Mouse (Mus musculus) hindbrain, embryonic 11.5 days (tissue): ENCODE results near the gene Mst1r. TPM values are rescaled to one million over a fixed set of nuclear protein-coding genes. Genes with fewer than 3 reads are reported as not detected.
A peak's percentile ranks its signal among the peaks of the same experiment; 100 is the strongest.

ENCODE experiments used
- ATAC-seq: fragments of 200-750 bp; cut with Nextera tagmentation; 2 replicates; pipeline ENCODE4 v1.8.0; 2017; ENCODE audit warnings: mild to moderate bottlenecking, moderate TSS enrichment, moderate library complexity; ENCODE audit not compliant: low FRiP score
- DNase-seq: peaks from one replicate; pipeline ENCODE4 v3.0.0-alpha.2; 2015; ENCODE audit warnings: low spot score
- H3K27ac ChIP-seq: fragments of 300-500 bp; sonication (generic); 2 replicates; pipeline ENCODE4 v1.5.1; 2014; ENCODE audit warnings: mild to moderate bottlenecking, low read depth, low read length
- H3K27me3 ChIP-seq: fragments of 300-500 bp; sonication (generic); 2 replicates; pipeline ENCODE4 v1.6.1; 2014; ENCODE audit warnings: mild to moderate bottlenecking, low read length, moderate library complexity, mixed read lengths; ENCODE audit not compliant: control insufficient read depth, insufficient read depth
- H3K36me3 ChIP-seq: fragments of 300-500 bp; sonication (generic); 2 replicates; pipeline ENCODE4 v1.6.1; 2014; ENCODE audit warnings: mild to moderate bottlenecking, low read length, moderate library complexity, mixed read lengths; ENCODE audit not compliant: control insufficient read depth, insufficient read depth
- H3K4me1 ChIP-seq: fragments of 300-500 bp; sonication (generic); replicated peaks from 2 replicates; pipeline ENCODE4 v1.6.1; 2014; ENCODE audit warnings: low read length, mixed read lengths; ENCODE audit not compliant: control insufficient read depth, insufficient read depth
- H3K4me2 ChIP-seq: fragments of 300-500 bp; sonication (generic); replicated peaks from 2 replicates; pipeline ENCODE4 v1.6.1; 2014; ENCODE audit warnings: mild to moderate bottlenecking, low read depth, low read length
- H3K4me3 ChIP-seq: fragments of 300-500 bp; sonication (generic); 2 replicates; pipeline ENCODE4 v1.5.1; 2014; ENCODE audit warnings: low read depth, low read length
- H3K9ac ChIP-seq: fragments of 300-500 bp; sonication (generic); 2 replicates; pipeline ENCODE4 v1.6.1; 2014; ENCODE audit warnings: low read depth, low read length
- H3K9me3 ChIP-seq: fragments of 300-500 bp; sonication (generic); 2 replicates; pipeline ENCODE4 v1.6.1; 2016; ENCODE audit warnings: low read length; ENCODE audit not compliant: control insufficient read depth
- WGBS: fragments of 180-500 bp; shearing (Covaris S2); extraction: QIAGEN DNeasy Blood & Tissue Kit; methylation state at CpG from one replicate; pipeline ENCODE4 v1.1.7; 2014; 5-methylcytosine and 5-hydroxymethylcytosine counted together
- polyA plus RNA-seq: library from polyadenylated mRNA; unstranded; fragments of >200 nt; fragmentation: Nextera tagmentation; extraction: Ambion mirVana; gene quantifications from 2 replicates; pipeline ENCODE4 v1.2.1, GENCODE M21; 2014

Mst1r gene
- polyA plus RNA-seq, 1 experiment from 2014 or later = 0.60 TPM

DNA sequence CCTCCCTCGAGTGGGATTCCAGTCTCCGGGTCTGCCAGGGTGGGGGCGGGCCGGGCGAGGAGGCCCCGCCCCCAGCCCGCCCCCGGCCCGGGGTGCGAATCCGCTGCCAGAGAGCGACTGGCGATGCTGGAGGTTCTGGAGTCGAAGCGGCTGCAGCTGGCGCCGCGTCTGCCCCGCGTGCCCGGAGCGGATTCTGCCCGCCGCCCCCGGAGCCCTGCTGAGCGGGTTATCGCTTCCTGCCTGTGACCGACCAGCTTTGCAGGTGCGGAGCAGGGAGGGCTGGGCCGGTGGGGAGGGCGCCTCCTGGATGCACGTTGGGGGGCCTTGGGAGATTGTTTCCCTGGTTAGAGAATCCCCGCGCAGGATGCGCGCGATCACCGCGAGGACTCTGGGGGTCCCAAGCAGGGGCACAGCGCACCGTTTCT, 29.1 kb downstream of the Mst1r start:
- H3K9me3 ChIP-seq = no peaks in the 10 kb centered on the region
- H3K27ac ChIP-seq = no peak overlapping the region
- H3K4me2 ChIP-seq = peak overlapping the region; percentile 69
- under 1% methylated on average over 38 of the region's 41 CpGs for WGBS
- H3K36me3 ChIP-seq = no peaks in the 10 kb centered on the region
- H3K9ac ChIP-seq = peak overlapping the region; percentile 52; the same call in 1 of the 2 replicates
- peaks cover 4% of the 10 kb centered on the region for H3K27me3 ChIP-seq
- H3K4me1 ChIP-seq = peaks cover 17% of the 10 kb centered on the region
- DNase-seq (peak; percentile 56), ATAC-seq (peak; percentile 52)
- H3K4me3 ChIP-seq = peak overlapping the region; percentile 41

DNA sequence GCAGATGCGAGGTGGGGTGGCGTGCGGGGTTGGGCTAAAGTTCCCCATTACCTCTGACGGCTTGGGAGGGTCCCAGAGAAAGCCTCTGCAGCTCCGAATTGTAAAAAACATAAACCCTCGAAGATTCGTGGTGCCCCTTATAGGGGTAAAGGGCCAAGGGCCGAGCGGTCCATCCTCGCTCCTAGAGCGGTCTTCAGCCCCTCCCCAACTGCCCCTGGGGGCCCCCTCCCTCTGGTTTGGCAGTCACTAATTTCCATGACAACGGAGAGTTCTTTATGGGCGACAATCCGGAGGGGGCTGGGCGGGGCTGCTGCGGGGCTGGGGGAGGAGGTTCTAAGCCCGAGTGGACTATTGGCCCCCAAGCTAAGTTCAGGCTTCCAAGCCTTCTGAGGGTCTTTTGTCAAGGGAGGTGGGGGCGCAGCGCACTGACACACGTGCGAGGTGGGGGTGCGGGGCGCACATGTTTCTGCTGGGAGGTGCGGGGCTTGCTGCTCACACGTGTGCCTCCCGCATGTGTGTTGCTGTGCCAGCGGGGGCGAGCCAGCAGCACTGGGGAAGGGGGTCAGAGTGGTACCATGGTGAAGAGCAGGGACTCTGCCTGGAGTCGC, 29.6 kb downstream of the Mst1r start:
- DNase-seq = peak; percentile 58
- peak; percentile 73 for ATAC-seq
- Histone ChIP-seq H3K36me3 (no peaks in the 10 kb centered on the region), H3K9ac (peak overlapping the region; percentile 52), H3K9me3 (no peaks in the 10 kb centered on the region), H3K27ac (no peak overlapping the region), H3K4me2 (peak overlapping the region; percentile 69), H3K4me1 (peaks cover 17% of the 10 kb centered on the region), H3K4me3 (peak overlapping the region; percentile 41), H3K27me3 (peaks cover 4% of the 10 kb centered on the region)
- 1% methylated on average over 29 of the region's 29 CpGs for WGBS

DNA sequence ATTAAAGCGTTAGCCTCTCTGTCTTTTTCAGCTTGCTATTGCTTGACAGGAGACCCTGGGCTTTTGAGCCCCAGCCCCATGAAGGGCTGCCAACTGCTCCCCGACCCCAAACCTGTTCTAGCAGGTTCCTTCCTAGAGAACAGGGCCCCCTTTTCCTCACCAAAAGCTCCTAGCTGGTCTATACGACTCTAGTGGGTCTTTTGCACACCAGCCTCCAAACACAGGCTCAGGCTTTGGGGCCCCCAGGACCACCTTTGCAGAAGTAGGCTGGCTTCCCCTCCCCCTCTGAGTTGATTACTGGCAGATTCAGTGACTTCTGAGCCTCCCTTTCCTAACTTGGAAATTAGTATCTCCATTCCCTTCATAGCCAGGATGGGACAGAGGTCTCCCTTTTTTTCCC, 30.2 kb downstream of the Mst1r start:
- H3K36me3 ChIP-seq = no peaks in the 10 kb centered on the region
- peak overlapping the region; percentile 41 for H3K4me3 ChIP-seq
- no peak overlapping the region for H3K27ac ChIP-seq
- no peak for DNase-seq
- H3K4me2 ChIP-seq = peak overlapping the region; percentile 69
- 15% methylated on average over 3 of the region's 3 CpGs for WGBS
- no peaks in the 10 kb centered on the region for H3K9me3 ChIP-seq
- no peak for ATAC-seq
- peaks cover 4% of the 10 kb centered on the region for H3K27me3 ChIP-seq
- H3K4me1 ChIP-seq = peaks cover 17% of the 10 kb centered on the region
- peak overlapping the region; percentile 52; the same call in 1 of the 2 replicates for H3K9ac ChIP-seq

GRCm38 (mm10) chr9:107947241-107948194, 40.8 kb downstream of the Mst1r start:
- Histone ChIP-seq H3K4me3 (no peak overlapping the region), H3K27me3 (no peaks in the 10 kb centered on the region), H3K27ac (no peak overlapping the region), H3K9me3 (no peaks in the 10 kb centered on the region), H3K9ac (no peak overlapping the region), H3K4me1 (peaks cover 6% of the 10 kb centered on the region; the same call in 1 of the 2 replicates), H3K36me3 (no peaks in the 10 kb centered on the region), H3K4me2 (no peak overlapping the region)
- 93% methylated on average over 31 of the region's 31 CpGs for WGBS
- ATAC-seq = no peak
- no peak for DNase-seq

- Histone ChIP-seq H3K4me2 (no peak overlapping the region), H3K9me3 (no peaks in the 10 kb centered on the region), H3K36me3 (no peaks in the 10 kb centered on the region), H3K9ac (no peak overlapping the region), H3K27me3 (no peaks in the 10 kb centered on the region), H3K4me3 (no peak overlapping the region), H3K4me1 (peaks cover 6% of the 10 kb centered on the region; the same call in 1 of the 2 replicates), H3K27ac (no peak overlapping the region)
- no peak for DNase-seq
- WGBS = 82% methylated on average over 13 of the region's 13 CpGs
- ATAC-seq = no peak
Observed at GRCm38 (mm10) chr9:107949184-107949921, 42.7 kb downstream of the Mst1r start.

DNA sequence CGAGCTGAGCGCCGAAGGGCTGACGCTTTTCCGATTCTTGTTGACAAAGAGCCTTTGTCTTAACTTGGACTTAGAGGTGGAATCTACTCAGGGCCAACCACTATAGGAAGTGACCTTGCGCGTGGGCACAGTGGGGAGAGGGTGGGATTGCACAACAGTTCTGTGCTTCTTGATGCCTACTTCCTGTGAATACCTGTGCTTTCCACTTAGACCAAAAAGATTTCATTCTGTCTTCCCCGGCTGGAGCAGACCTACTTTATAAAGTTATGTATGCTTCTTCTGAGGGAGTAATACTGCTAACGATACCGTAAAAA, 43.2 kb downstream of the Mst1r start, which contains the start of gene Traip:
Gene Traip, plus strand, starts transcription at position 215 of the 314 bp plus-strand sequence.
- Histone ChIP-seq H3K9me3 (no peaks in the 10 kb centered on the region), H3K4me1 (peaks cover 6% of the 10 kb centered on the region; the same call in 1 of the 2 replicates), H3K4me3 (peak within 1 kb of the TSS; percentile 72), H3K4me2 (peak within 1 kb of the TSS; percentile 78), H3K27me3 (no peaks in the 10 kb centered on the region), H3K27ac (no peak within 1 kb of the TSS; the same call in 1 of the 2 replicates), H3K36me3 (no peaks in the 10 kb centered on the region), H3K9ac (peak within 1 kb of the TSS; percentile 64)
- ATAC-seq (no peak), DNase-seq (no peak)
- WGBS = 88% methylated on average over 10 of the region's 10 CpGs

GRCm38 (mm10) chr9:107950460-107951355, 44.0 kb downstream of the Mst1r start:
- Histone ChIP-seq H3K4me1 (peaks cover 6% of the 10 kb centered on the region; the same call in 1 of the 2 replicates), H3K4me2 (peak overlapping the region; percentile 78), H3K36me3 (no peaks in the 10 kb centered on the region), H3K27me3 (no peaks in the 10 kb centered on the region), H3K9me3 (no peaks in the 10 kb centered on the region), H3K4me3 (peak overlapping the region; percentile 72), H3K9ac (peak overlapping the region; percentile 64), H3K27ac (no peak overlapping the region; the same call in 1 of the 2 replicates)
- peak; percentile 95 for DNase-seq
- peak; percentile 95 for ATAC-seq
- 18% methylated on average over 45 of the region's 45 CpGs for WGBS
